Mouse (Mus musculus) lung, embryonic 14.5 days (tissue): Measurements from ENCODE around the gene Wnt16. TPM values are rescaled to one million over a fixed set of nuclear protein-coding genes. Genes with fewer than 3 reads are reported as not detected.

ENCODE experiments used
- ATAC-seq: fragments of 200-750 bp; cut with Nextera tagmentation; 2 replicates; pipeline ENCODE4 v1.8.0; 2017; ENCODE audit warnings: mild to moderate bottlenecking, moderate TSS enrichment, moderate library complexity; ENCODE audit not compliant: insufficient read depth
- DNase-seq: peaks from one replicate; pipeline ENCODE4 v3.0.0-alpha.2; 2015
- H3K27ac ChIP-seq: fragments of 300-500 bp; sonication (generic); 2 replicates; pipeline ENCODE4 v1.5.1; 2014; ENCODE audit warnings: low read depth, mild to moderate bottlenecking, moderate library complexity
- H3K27me3 ChIP-seq: fragments of 300-500 bp; sonication (generic); 2 replicates; pipeline ENCODE4 v1.6.1; 2014; ENCODE audit warnings: low read length, control low read depth; ENCODE audit not compliant: insufficient read depth
- H3K36me3 ChIP-seq: fragments of 300-500 bp; sonication (generic); 2 replicates; pipeline ENCODE4 v1.6.1; 2014; ENCODE audit warnings: control low read depth; ENCODE audit not compliant: insufficient read depth
- H3K4me1 ChIP-seq: fragments of 300-500 bp; sonication (generic); 2 replicates; pipeline ENCODE4 v1.6.1; 2014; ENCODE audit warnings: antibody characterized with exemption, control low read depth; ENCODE audit not compliant: insufficient read depth
- H3K4me2 ChIP-seq: fragments of 300-500 bp; sonication (generic); 2 replicates; pipeline ENCODE4 v1.6.1; 2014; ENCODE audit warnings: mild to moderate bottlenecking
- H3K4me3 ChIP-seq: fragments of 300-500 bp; sonication (generic); 2 replicates; pipeline ENCODE4 v1.5.1; 2014; ENCODE audit warnings: low read depth, low read length
- H3K9ac ChIP-seq: fragments of 300-500 bp; sonication (generic); 2 replicates; pipeline ENCODE4 v1.6.1; 2014
- H3K9me3 ChIP-seq: fragments of 300-500 bp; sonication (generic); 2 replicates; pipeline ENCODE4 v1.6.1; 2016; ENCODE audit warnings: low read depth, low read length, control low read depth
- CTCF ChIP-seq: IDR thresholded peaks from 2 replicates; pipeline ENCODE4 v1.5.1; 2016; ENCODE audit warnings: antibody characterized with exemption, low read depth
- WGBS: fragments of 180-500 bp; shearing (Covaris S2); extraction: QIAGEN DNeasy Blood & Tissue Kit; methylation state at CpG from one replicate; pipeline ENCODE4 v1.1.7; 2014; 5-methylcytosine and 5-hydroxymethylcytosine counted together
- polyA plus RNA-seq: library from polyadenylated mRNA; unstranded; fragments of >200 nt; fragmentation: Nextera tagmentation; extraction: Ambion mirVana; gene quantifications from 2 replicates; pipeline ENCODE4 v1.2.1, GENCODE M21; 2014

The Wnt16 gene
- polyA plus RNA-seq, 1 experiment from 2014 or later = not detected

DNA sequence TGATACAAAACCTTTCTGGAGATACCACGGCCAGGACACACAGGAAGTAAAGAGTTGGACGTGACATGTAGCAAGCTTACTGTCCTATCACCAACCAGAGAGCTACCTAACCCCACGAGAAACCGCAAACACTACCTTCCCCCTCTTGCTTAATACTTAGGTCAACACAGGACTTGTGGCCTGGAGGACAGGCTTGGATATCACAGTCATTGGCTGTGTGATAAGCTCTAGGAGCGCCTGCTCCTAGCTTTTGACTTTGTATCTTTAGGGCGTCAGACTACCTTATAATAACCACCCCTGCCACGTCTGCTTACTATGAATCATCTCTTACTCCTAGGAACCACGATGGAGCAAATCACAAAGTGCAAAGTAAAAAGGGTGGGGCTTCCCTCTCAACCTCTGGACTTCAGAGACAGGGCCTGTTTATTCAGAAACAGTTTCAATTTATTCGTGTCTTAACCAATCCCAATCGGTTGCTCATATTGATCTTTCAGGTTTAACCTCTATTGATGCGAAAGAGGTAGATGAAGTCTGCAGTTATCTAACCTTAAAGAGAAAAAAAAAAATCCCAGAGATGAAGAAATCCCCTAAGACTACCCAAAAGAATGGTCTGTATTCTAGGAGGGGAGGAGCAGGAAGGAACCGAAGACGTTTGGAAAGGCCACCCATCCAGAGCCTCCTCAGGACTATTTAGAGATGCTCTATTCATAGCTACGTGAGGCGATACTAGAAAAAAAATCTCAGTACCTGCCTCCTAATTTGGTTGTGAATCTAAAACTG, 51.9 kb downstream of the Wnt16 start:
- no peak for TF ChIP-seq CTCF
- no peak overlapping the region for H3K4me3 ChIP-seq
- H3K36me3 ChIP-seq = peaks cover 16% of the 10 kb centered on the region
- H3K27me3 ChIP-seq = no peaks in the 10 kb centered on the region
- 87% methylated on average over 15 of the region's 15 CpGs for WGBS
- no peak overlapping the region for H3K4me2 ChIP-seq
- H3K27ac ChIP-seq = no peak overlapping the region
- H3K9me3 ChIP-seq = no peaks in the 10 kb centered on the region
- ATAC-seq = no peak
- no peak overlapping the region for H3K9ac ChIP-seq
- no peak for DNase-seq
- no peaks in the 10 kb centered on the region for H3K4me1 ChIP-seq

- Histone ChIP-seq H3K4me2 (no peak overlapping the region), H3K9me3 (no peaks in the 10 kb centered on the region), H3K36me3 (peaks cover 16% of the 10 kb centered on the region), H3K9ac (no peak overlapping the region), H3K4me3 (no peak overlapping the region), H3K27ac (no peak overlapping the region), H3K4me1 (no peaks in the 10 kb centered on the region), H3K27me3 (no peaks in the 10 kb centered on the region)
- TF ChIP-seq CTCF = no peak
- ATAC-seq (no peak), DNase-seq (no peak)
- WGBS = 89% methylated on average over 14 of the region's 14 CpGs
Measured at GRCm38 (mm10) chr6:22340779-22341178, 52.8 kb downstream of the Wnt16 start.

GRCm38 (mm10) chr6:22343292-22343691, 55.3 kb downstream of the Wnt16 start:
- H3K27ac ChIP-seq = no peak overlapping the region
- TF ChIP-seq CTCF = no peak
- 0 out of 2 replicates have a peak, but pooled peaks cover 13% of the 10 kb centered on the region for H3K36me3 ChIP-seq
- ATAC-seq (no peak), DNase-seq (no peak)
- WGBS = 56% methylated on average over 3 of the region's 3 CpGs
- no peaks in the 10 kb centered on the region for H3K9me3 ChIP-seq
- H3K4me1 ChIP-seq = peaks cover 9% of the 10 kb centered on the region
- H3K27me3 ChIP-seq = no peaks in the 10 kb centered on the region
- no peak overlapping the region for H3K9ac ChIP-seq
- no peak overlapping the region for H3K4me2 ChIP-seq
- no peak overlapping the region for H3K4me3 ChIP-seq

- Histone ChIP-seq H3K9ac (no peak overlapping the region), H3K4me1 (peaks cover 9% of the 10 kb centered on the region), H3K4me2 (no peak overlapping the region), H3K27me3 (no peaks in the 10 kb centered on the region), H3K9me3 (no peaks in the 10 kb centered on the region), H3K4me3 (no peak overlapping the region), H3K36me3 (0 out of 2 replicates have a peak, but pooled peaks cover 9% of the 10 kb centered on the region), H3K27ac (no peak overlapping the region)
- DNase-seq = no peak
- 66% methylated on average over 6 of the region's 6 CpGs for WGBS
- TF ChIP-seq CTCF = no peak
- ATAC-seq = no peak
Measured at GRCm38 (mm10) chr6:22343706-22344105, 55.7 kb downstream of the Wnt16 start.

- Histone ChIP-seq H3K27me3 (no peaks in the 10 kb centered on the region), H3K4me3 (no peak overlapping the region), H3K4me1 (peaks cover 9% of the 10 kb centered on the region), H3K27ac (no peak overlapping the region), H3K9me3 (no peaks in the 10 kb centered on the region), H3K36me3 (0 out of 2 replicates have a peak, but pooled peaks cover 4% of the 10 kb centered on the region), H3K9ac (no peak overlapping the region), H3K4me2 (no peak overlapping the region)
- no peak for DNase-seq
- 47% methylated on average over 6 of the region's 6 CpGs for WGBS
- no peak for TF ChIP-seq CTCF
- ATAC-seq = no peak
Measured at GRCm38 (mm10) chr6:22344443-22344842, 56.4 kb downstream of the Wnt16 start.

DNA sequence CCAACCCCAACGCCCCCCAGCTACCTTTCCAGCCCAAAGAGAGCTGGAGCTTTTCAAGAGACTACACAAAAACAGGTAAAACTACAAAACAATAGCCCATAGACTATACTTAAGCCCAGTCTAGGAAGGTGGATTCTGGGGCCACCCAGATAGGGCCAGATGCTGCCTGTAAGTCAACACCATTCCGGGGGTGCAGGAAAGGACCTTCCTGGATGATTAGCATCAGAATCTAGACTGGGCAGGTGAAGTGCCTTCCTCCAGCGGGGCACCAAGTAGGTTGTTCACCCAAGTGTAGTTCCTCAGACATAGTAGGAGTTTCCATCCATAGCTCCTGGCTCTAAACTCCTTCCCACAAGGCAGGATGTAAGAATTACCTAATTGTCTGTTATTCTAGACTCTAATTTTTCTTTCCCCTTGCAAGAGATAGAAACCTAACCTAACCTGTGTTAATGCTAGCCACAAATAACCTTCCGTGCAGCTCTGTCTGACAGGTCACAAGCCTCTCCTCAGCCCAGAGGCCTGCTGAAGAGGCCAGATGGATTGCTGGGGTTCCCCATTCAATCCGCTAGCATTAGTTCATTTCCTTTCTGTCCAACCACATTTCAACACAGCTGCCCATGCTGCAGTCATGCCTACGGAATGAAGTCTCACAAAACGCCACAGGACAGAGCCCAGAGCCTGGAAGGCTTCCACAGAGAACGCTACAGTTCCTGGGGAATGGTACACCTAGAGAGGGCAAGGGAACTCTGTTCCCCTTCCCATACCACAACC, 59.3 kb downstream of the Wnt16 start:
- H3K4me1 ChIP-seq = peaks cover 9% of the 10 kb centered on the region
- no peaks in the 10 kb centered on the region for H3K36me3 ChIP-seq
- no peak overlapping the region for H3K4me3 ChIP-seq
- ATAC-seq (no peak), DNase-seq (no peak)
- H3K9ac ChIP-seq = no peak overlapping the region
- no peak overlapping the region for H3K4me2 ChIP-seq
- H3K9me3 ChIP-seq = no peaks in the 10 kb centered on the region
- no peak for TF ChIP-seq CTCF
- H3K27ac ChIP-seq = no peak overlapping the region
- WGBS = 74% methylated on average over 8 of the region's 8 CpGs
- H3K27me3 ChIP-seq = no peaks in the 10 kb centered on the region

Other genes with a start within 250 kb of the Wnt16 start
- 82.2 and 83.8 TPM in 2 replicates for gene Fam3c, start 68.0 kb downstream of the Wnt16 start, polyA plus RNA-seq